ENCODE assay signal across 9 mouse cellular contexts in genomic region chr2:6484179-6484578, GRCm38 (mm10).
DNase-seq lines count a peak whose midpoint lies in the region; ATAC-seq and TF ChIP-seq lines count a peak whose summit lies in the region.
"Had no signal": no experiment of that assay in that cellular context is flagged by ENCODE, and none has a peak within 500 bp of the region (broad histone marks: within the 10 kb centered on the region; RNA-seq: fewer than 3 reads in every experiment).

No protein-coding gene starts in this region.

- DNase-seq in lung, embryonic 14.5 days = no peak
- no peak for DNase-seq in lung, postnatal 4 days
- no peak for DNase-seq in left cerebral cortex, postnatal 36 days (ENCODE audit: low spot score in 2 of 2)
- DNase-seq: cerebellum, adult 18-20 months had no signal

- H3K4me3 ChIP-seq in forebrain, embryonic 13.5 days = no peak overlapping the region
- no peak overlapping the region for H3K4me3 ChIP-seq in forebrain, embryonic 15.5 days
- H3K4me3 ChIP-seq in lung, embryonic 14.5 days (ENCODE audit: low read depth, low read length) = no peak overlapping the region
- no peak overlapping the region for H3K4me3 ChIP-seq in brown adipose tissue, adult 24 weeks (ENCODE audit: insufficient read depth, low read depth, low read length)
- H3K4me3 ChIP-seq in hindbrain, embryonic 13.5 days = no peak overlapping the region
- H3K4me3 ChIP-seq in kidney, embryonic 15.5 days (replicated peaks) = no peak overlapping the region

- no peak overlapping the region for H3K9ac ChIP-seq in forebrain, embryonic 13.5 days
- H3K9ac ChIP-seq in forebrain, embryonic 15.5 days (replicated peaks) = no peak overlapping the region
- H3K9ac ChIP-seq in lung, embryonic 14.5 days = no peak overlapping the region
- no peak overlapping the region; the same call in 1 of the 2 replicates for H3K9ac ChIP-seq in hindbrain, embryonic 13.5 days
- H3K9ac ChIP-seq in kidney, embryonic 15.5 days = no peak overlapping the region

- intact Hi-C loops in left cerebral cortex, postnatal 36 days (cut with DNase I) = no loop called here

- H3K9me3 ChIP-seq in forebrain, embryonic 13.5 days (replicated peaks) = no peaks in the 10 kb centered on the region
- no peaks in the 10 kb centered on the region for H3K9me3 ChIP-seq in forebrain, embryonic 15.5 days
- H3K9me3 ChIP-seq in lung, embryonic 14.5 days (ENCODE audit: low read depth, low read length) = no peaks in the 10 kb centered on the region
- H3K9me3 ChIP-seq in hindbrain, embryonic 13.5 days = no peaks in the 10 kb centered on the region
- H3K9me3 ChIP-seq in kidney, embryonic 15.5 days (replicated peaks) = no peaks in the 10 kb centered on the region

- no peak for TF ChIP-seq CTCF in lung, embryonic 14.5 days (IDR thresholded peaks at IDR 0.05; ENCODE audit: low read depth)

- no peaks in the 10 kb centered on the region for H3K36me3 ChIP-seq in forebrain, embryonic 13.5 days (ENCODE audit: poor library complexity, severe bottlenecking)
- H3K36me3 ChIP-seq in forebrain, embryonic 15.5 days = no peaks in the 10 kb centered on the region
- no peaks in the 10 kb centered on the region for H3K36me3 ChIP-seq in lung, embryonic 14.5 days (ENCODE audit: insufficient read depth)
- no peaks in the 10 kb centered on the region for H3K36me3 ChIP-seq in hindbrain, embryonic 13.5 days
- no peaks in the 10 kb centered on the region for H3K36me3 ChIP-seq in kidney, embryonic 15.5 days

- H3K27ac ChIP-seq in forebrain, embryonic 13.5 days = peak overlapping the region; percentile 63
- no peak overlapping the region for H3K27ac ChIP-seq in forebrain, embryonic 15.5 days (replicated peaks)
- peak overlapping the region; percentile 65; the same call in 1 of the 2 replicates for H3K27ac ChIP-seq in lung, embryonic 14.5 days (ENCODE audit: low read depth)
- peak overlapping the region; percentile 1; the same call in 1 of the 2 replicates for H3K27ac ChIP-seq in brown adipose tissue, adult 24 weeks (replicated peaks; ENCODE audit: low read depth, low read length)
- peak overlapping the region; percentile 72 for H3K27ac ChIP-seq in hindbrain, embryonic 13.5 days
- no peak overlapping the region for H3K27ac ChIP-seq in kidney, embryonic 15.5 days

- 78% methylated on average over 3 of the region's 3 CpGs for WGBS in forebrain, embryonic 13.5 days
- 87% methylated on average over 3 of the region's 3 CpGs for WGBS in forebrain, embryonic 15.5 days
- 77% methylated on average over 3 of the region's 3 CpGs for WGBS in lung, embryonic 14.5 days
- 88% methylated on average over 3 of the region's 3 CpGs for WGBS in hindbrain, embryonic 13.5 days
- WGBS in kidney, embryonic 15.5 days = 87% methylated on average over 3 of the region's 3 CpGs

- peaks cover 31% of the 10 kb centered on the region for H3K4me1 ChIP-seq in forebrain, embryonic 13.5 days
- H3K4me1 ChIP-seq in forebrain, embryonic 15.5 days = peaks cover 31% of the 10 kb centered on the region
- peaks cover 19% of the 10 kb centered on the region for H3K4me1 ChIP-seq in lung, embryonic 14.5 days (ENCODE audit: insufficient read depth)
- H3K4me1 ChIP-seq in brown adipose tissue, adult 24 weeks (ENCODE audit: control insufficient read depth, insufficient read depth, insufficient read length, low read length) = peaks cover 26% of the 10 kb centered on the region; the same call in 1 of the 2 replicates
- peaks cover 32% of the 10 kb centered on the region for H3K4me1 ChIP-seq in hindbrain, embryonic 13.5 days (replicated peaks)
- H3K4me1 ChIP-seq in kidney, embryonic 15.5 days = peaks cover 26% of the 10 kb centered on the region

- no peak overlapping the region for H3K4me2 ChIP-seq in forebrain, embryonic 13.5 days
- no peak overlapping the region for H3K4me2 ChIP-seq in forebrain, embryonic 15.5 days (replicated peaks)
- H3K4me2 ChIP-seq in lung, embryonic 14.5 days = no peak overlapping the region
- no peak overlapping the region for H3K4me2 ChIP-seq in hindbrain, embryonic 13.5 days
- no peak overlapping the region for H3K4me2 ChIP-seq in kidney, embryonic 15.5 days

- no peak for ATAC-seq in forebrain, embryonic 13.5 days
- no peak for ATAC-seq in forebrain, embryonic 15.5 days (replicated peaks)
- no peak for ATAC-seq in lung, embryonic 14.5 days (ENCODE audit: insufficient read depth)
- no peak for ATAC-seq in hindbrain, embryonic 13.5 days (ENCODE audit: low FRiP score)
- no peak for ATAC-seq in kidney, embryonic 15.5 days (replicated peaks; ENCODE audit: low FRiP score)

- no peaks in the 10 kb centered on the region for H3K27me3 ChIP-seq in forebrain, embryonic 13.5 days
- no peaks in the 10 kb centered on the region for H3K27me3 ChIP-seq in forebrain, embryonic 15.5 days
- H3K27me3 ChIP-seq in lung, embryonic 14.5 days (ENCODE audit: insufficient read depth, low read length) = no peaks in the 10 kb centered on the region
- H3K27me3 ChIP-seq in hindbrain, embryonic 13.5 days = no peaks in the 10 kb centered on the region
- H3K27me3 ChIP-seq in kidney, embryonic 15.5 days = no peaks in the 10 kb centered on the region

Comparison
In these comparisons a context has a peak if more than half of its experiments do, and no peak if none do; other contexts are left out.
1. H3K27ac ChIP-seq: peak in forebrain, embryonic 13.5 days (single experiment), lung, embryonic 14.5 days (single experiment), brown adipose tissue, adult 24 weeks (single experiment) and hindbrain, embryonic 13.5 days (single experiment); none in forebrain, embryonic 15.5 days (single experiment) and kidney, embryonic 15.5 days (single experiment).